Mouse (Mus musculus) intestine, embryonic 15.5 days (tissue): ENCODE measurements around the gene Mlycd. TPM values are rescaled to one million over a fixed set of nuclear protein-coding genes. Genes with fewer than 3 reads are reported as not detected.

Source experiments
- ATAC-seq: fragments of 200-750 bp; cut with Nextera tagmentation; 2 replicates; pipeline ENCODE4 v1.8.0; 2017; ENCODE audit warnings: moderate TSS enrichment, moderate library complexity
- H3K27ac ChIP-seq: fragments of 300-500 bp; sonication (generic); 2 replicates; pipeline ENCODE4 v1.5.1; 2015; ENCODE audit warnings: mild to moderate bottlenecking, inconsistent platforms
- H3K27me3 ChIP-seq: fragments of 300-500 bp; sonication (generic); replicated peaks from 2 replicates; pipeline ENCODE4 v1.6.1; 2015; ENCODE audit warnings: inconsistent platforms
- H3K36me3 ChIP-seq: fragments of 300-500 bp; sonication (generic); 2 replicates; pipeline ENCODE4 v1.6.1; 2015; ENCODE audit warnings: inconsistent platforms
- H3K4me1 ChIP-seq: fragments of 300-500 bp; sonication (generic); replicated peaks from 2 replicates; pipeline ENCODE4 v1.6.1; 2015; ENCODE audit warnings: inconsistent platforms
- H3K4me2 ChIP-seq: fragments of 300-500 bp; sonication (generic); replicated peaks from 2 replicates; pipeline ENCODE4 v1.6.1; 2015; ENCODE audit warnings: mild to moderate bottlenecking, inconsistent platforms
- H3K4me3 ChIP-seq: fragments of 300-500 bp; sonication (generic); replicated peaks from 2 replicates; pipeline ENCODE4 v1.5.1; 2015; ENCODE audit warnings: inconsistent platforms
- H3K9ac ChIP-seq: fragments of 300-500 bp; sonication (generic); 2 replicates; pipeline ENCODE4 v1.6.1; 2015; ENCODE audit warnings: inconsistent platforms
- H3K9me3 ChIP-seq: fragments of 300-500 bp; sonication (generic); 2 replicates; pipeline ENCODE4 v1.6.1; 2016; ENCODE audit warnings: inconsistent platforms
- WGBS: fragments of 180-500 bp; shearing (Covaris S2); methylation state at CpG from one replicate; pipeline ENCODE4 v1.1.7; 2015; 5-methylcytosine and 5-hydroxymethylcytosine counted together
- polyA plus RNA-seq: library from polyadenylated mRNA; unstranded; fragments of >200 nt; fragmentation: Nextera tagmentation; extraction: Ambion mirVana; gene quantifications from 2 replicates; pipeline ENCODE4 v1.2.1, GENCODE M21; 2015

The Mlycd gene
- polyA plus RNA-seq, 1 experiment from 2014 or later = 19.2 TPM

- no peak for ATAC-seq
- H3K4me1 ChIP-seq = peaks cover 4% of the 10 kb centered on the region; the same call in 1 of the 2 replicates
- H3K9ac ChIP-seq = no peak overlapping the region
- H3K4me2 ChIP-seq = no peak overlapping the region
- H3K27me3 ChIP-seq = no peaks in the 10 kb centered on the region
- peaks cover 18% of the 10 kb centered on the region; the same call in 1 of the 2 replicates for H3K36me3 ChIP-seq
- H3K27ac ChIP-seq = no peak overlapping the region
- no peaks in the 10 kb centered on the region for H3K9me3 ChIP-seq
- H3K4me3 ChIP-seq = no peak overlapping the region
- WGBS = 81% methylated on average over 8 of the region's 8 CpGs
Observed at GRCm38 (mm10) chr8:119408311-119408710, 13.6 kb downstream of the Mlycd start.

- no peaks in the 10 kb centered on the region for H3K27me3 ChIP-seq
- WGBS = 58% methylated on average over 10 of the region's 10 CpGs
- peak; percentile 5; the same call in 1 of the 2 replicates for ATAC-seq
- peaks cover 4% of the 10 kb centered on the region; the same call in 1 of the 2 replicates for H3K4me1 ChIP-seq
- no peak overlapping the region for H3K27ac ChIP-seq
- no peaks in the 10 kb centered on the region for H3K9me3 ChIP-seq
- H3K4me3 ChIP-seq = no peak overlapping the region
- H3K4me2 ChIP-seq = no peak overlapping the region
- peaks cover 16% of the 10 kb centered on the region; the same call in 1 of the 2 replicates for H3K36me3 ChIP-seq
- H3K9ac ChIP-seq = no peak overlapping the region
Observed at GRCm38 (mm10) chr8:119412037-119412734, 17.5 kb downstream of the Mlycd start.

GRCm38 (mm10) chr8:119412735-119413498, 18.2 kb downstream of the Mlycd start:
- H3K27me3 ChIP-seq = no peaks in the 10 kb centered on the region
- 11% methylated on average over 18 of the region's 18 CpGs for WGBS
- H3K4me2 ChIP-seq = peak overlapping the region; percentile 62
- no peak overlapping the region; the same call in 1 of the 2 replicates for H3K4me3 ChIP-seq
- peaks cover 9% of the 10 kb centered on the region; the same call in 1 of the 2 replicates for H3K36me3 ChIP-seq
- H3K9me3 ChIP-seq = no peaks in the 10 kb centered on the region
- H3K4me1 ChIP-seq = peaks cover 4% of the 10 kb centered on the region; the same call in 1 of the 2 replicates
- peak overlapping the region; percentile 54 for H3K9ac ChIP-seq
- no peak overlapping the region for H3K27ac ChIP-seq
- ATAC-seq = peak; percentile 78

GRCm38 (mm10) chr8:119413605-119414004, 18.9 kb downstream of the Mlycd start:
- H3K9me3 ChIP-seq = no peaks in the 10 kb centered on the region
- peaks cover 4% of the 10 kb centered on the region; the same call in 1 of the 2 replicates for H3K4me1 ChIP-seq
- H3K4me2 ChIP-seq = no peak overlapping the region
- H3K27ac ChIP-seq = no peak overlapping the region
- no peak overlapping the region for H3K4me3 ChIP-seq
- H3K36me3 ChIP-seq = peaks cover 9% of the 10 kb centered on the region; the same call in 1 of the 2 replicates
- no peaks in the 10 kb centered on the region for H3K27me3 ChIP-seq
- 85% methylated on average over 10 of the region's 10 CpGs for WGBS
- ATAC-seq = no peak
- H3K9ac ChIP-seq = no peak overlapping the region

GRCm38 (mm10) chr8:119420318-119420717, 25.6 kb downstream of the Mlycd start:
- H3K4me3 ChIP-seq = no peak overlapping the region
- no peaks in the 10 kb centered on the region for H3K9me3 ChIP-seq
- peaks cover 20% of the 10 kb centered on the region for H3K4me1 ChIP-seq
- ATAC-seq = no peak
- H3K4me2 ChIP-seq = no peak overlapping the region
- whole genome bisulfite sequencing = 78% methylated on average over 7 of the region's 7 CpGs
- no peaks in the 10 kb centered on the region for H3K27me3 ChIP-seq
- no peaks in the 10 kb centered on the region for H3K36me3 ChIP-seq
- H3K27ac ChIP-seq = no peak overlapping the region
- H3K9ac ChIP-seq = no peak overlapping the region

GRCm38 (mm10) chr8:119421603-119422122, 27.0 kb downstream of the Mlycd start:
- no peak for ATAC-seq
- Histone ChIP-seq H3K9me3 (no peaks in the 10 kb centered on the region), H3K9ac (no peak overlapping the region), H3K4me2 (no peak overlapping the region), H3K27me3 (no peaks in the 10 kb centered on the region), H3K27ac (no peak overlapping the region), H3K36me3 (no peaks in the 10 kb centered on the region), H3K4me3 (no peak overlapping the region), H3K4me1 (peaks cover 27% of the 10 kb centered on the region)
- WGBS = 69% methylated on average over 9 of the region's 9 CpGs

- no peaks in the 10 kb centered on the region for H3K9me3 ChIP-seq
- H3K4me2 ChIP-seq = no peak overlapping the region
- H3K27ac ChIP-seq = no peak overlapping the region
- ATAC-seq = no peak
- H3K4me3 ChIP-seq = no peak overlapping the region
- 63% methylated on average over 9 of the region's 9 CpGs for WGBS
- H3K4me1 ChIP-seq = peaks cover 27% of the 10 kb centered on the region
- H3K27me3 ChIP-seq = no peaks in the 10 kb centered on the region
- H3K9ac ChIP-seq = no peak overlapping the region
- no peaks in the 10 kb centered on the region for H3K36me3 ChIP-seq
Observed at GRCm38 (mm10) chr8:119422123-119422711, 27.5 kb downstream of the Mlycd start.

GRCm38 (mm10) chr8:119423631-119424141, 29.0 kb downstream of the Mlycd start:
- 52% methylated on average over 9 of the region's 9 CpGs for WGBS
- no peak overlapping the region for H3K9ac ChIP-seq

GRCm38 (mm10) chr8:119424199-119424733, 29.6 kb downstream of the Mlycd start:
- H3K4me1 ChIP-seq = peaks cover 26% of the 10 kb centered on the region
- 72% methylated on average over 10 of the region's 10 CpGs for WGBS
- ATAC-seq = no peak
- H3K27me3 ChIP-seq = no peaks in the 10 kb centered on the region
- H3K9me3 ChIP-seq = no peaks in the 10 kb centered on the region
- H3K27ac ChIP-seq = peak overlapping the region; percentile 40; the same call in 1 of the 2 replicates
- no peak overlapping the region; the same call in 1 of the 2 replicates for H3K4me2 ChIP-seq
- no peak overlapping the region for H3K9ac ChIP-seq
- no peak overlapping the region for H3K4me3 ChIP-seq
- no peaks in the 10 kb centered on the region for H3K36me3 ChIP-seq

More at GRCm38 (mm10) chr8:119423631-119424141, 29.0 kb downstream of the Mlycd start:
- H3K27ac ChIP-seq = peak overlapping the region; percentile 40; the same call in 1 of the 2 replicates
- H3K36me3 ChIP-seq = no peaks in the 10 kb centered on the region
- H3K4me1 ChIP-seq = peaks cover 27% of the 10 kb centered on the region
- ATAC-seq = peak; percentile 21; the same call in 1 of the 2 replicates
- H3K9me3 ChIP-seq = no peaks in the 10 kb centered on the region
- no peak overlapping the region for H3K4me3 ChIP-seq
- no peak overlapping the region; the same call in 1 of the 2 replicates for H3K4me2 ChIP-seq
- no peaks in the 10 kb centered on the region for H3K27me3 ChIP-seq

GRCm38 (mm10) chr8:119424740-119425139, 30.1 kb downstream of the Mlycd start:
- Histone ChIP-seq H3K9me3 (no peaks in the 10 kb centered on the region), H3K9ac (no peak overlapping the region), H3K4me3 (no peak overlapping the region), H3K4me1 (peaks cover 23% of the 10 kb centered on the region), H3K27ac (0 out of 2 replicates have a peak overlapping the region, but pooled peaks have one; percentile 40), H3K27me3 (no peaks in the 10 kb centered on the region), H3K36me3 (no peaks in the 10 kb centered on the region), H3K4me2 (no peak overlapping the region)
- WGBS = 77% methylated on average over 10 of the region's 10 CpGs
- ATAC-seq = no peak

GRCm38 (mm10) chr8:119425533-119425932, 30.9 kb downstream of the Mlycd start:
- 79% methylated on average over 10 of the region's 10 CpGs for WGBS

More at GRCm38 (mm10) chr8:119425533-119425932, 30.9 kb downstream of the Mlycd start:
- H3K4me2 ChIP-seq = no peak overlapping the region
- peak; percentile 6; the same call in 1 of the 2 replicates for ATAC-seq
- no peak overlapping the region for H3K4me3 ChIP-seq
- H3K9me3 ChIP-seq = no peaks in the 10 kb centered on the region
- H3K9ac ChIP-seq = no peak overlapping the region
- no peaks in the 10 kb centered on the region for H3K36me3 ChIP-seq
- peak overlapping the region; percentile 55; the same call in 1 of the 2 replicates for H3K27ac ChIP-seq
- no peaks in the 10 kb centered on the region for H3K27me3 ChIP-seq
- H3K4me1 ChIP-seq = peaks cover 23% of the 10 kb centered on the region
